Mouse (Mus musculus) thymus, adult 2 months (tissue): Measurements from ENCODE around the gene Wnt5b.

Experiments
- CTCF ChIP-seq: fragments of 200-500 bp; IDR thresholded peaks from 2 replicates; pipeline ENCODE4 v1.5.1; 2012; ENCODE audit warnings: mild to moderate bottlenecking, control low read depth, low read length, moderate library complexity, borderline replicate concordance; ENCODE audit not compliant: control insufficient read depth, poor library complexity, insufficient read depth; ENCODE audit errors: extremely low read depth
- POLR2A ChIP-seq: fragments of 200-500 bp; IDR thresholded peaks from 2 replicates; pipeline ENCODE4 v1.6.1; 2012; ENCODE audit warnings: mild to moderate bottlenecking, low read length, control low read depth, moderate library complexity; ENCODE audit not compliant: control insufficient read depth, poor library complexity, insufficient read depth; ENCODE audit errors: extremely low read depth

DNA sequence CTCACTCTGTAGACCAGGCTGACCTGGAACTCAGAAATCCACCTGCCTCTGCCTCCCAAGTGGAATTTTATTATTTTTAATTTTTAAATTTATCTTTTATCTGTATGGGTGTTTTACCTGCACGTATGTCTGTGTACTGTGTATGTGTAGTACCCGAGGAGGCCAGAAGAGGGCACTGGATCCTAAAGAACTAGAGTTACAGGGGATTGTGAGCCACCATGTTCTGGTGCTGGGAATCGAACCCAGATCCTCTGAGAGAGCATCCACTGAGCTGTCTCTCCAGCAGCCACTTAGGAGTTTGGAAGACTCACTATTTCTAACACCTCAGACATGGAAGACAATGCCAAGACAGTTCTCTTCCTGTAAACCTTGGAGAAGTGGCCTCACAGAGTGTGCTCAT, 115.5 kb downstream of the Wnt5b start:
- TF ChIP-seq CTCF (no peak), POLR2A (no peak)
